Mouse (Mus musculus): Measurements from ENCODE around the gene Specc1. TPM values are rescaled to one million over a fixed set of nuclear protein-coding genes. Genes with fewer than 3 reads are reported as not detected.

Specc1 gene
- polyA plus RNA-seq, 2 experiments: 23.5 to 40.5 TPM

- WGBS (ENCODE audit: insufficient replicate concordance): 72% methylated on average over 9 of the region's 9 CpGs
- Histone ChIP-seq H3K4me3 (ENCODE audit: insufficient read depth in 1 of 2, low read depth in 2 of 2, low read length in 2 of 2) (no peak overlapping the region), H3K36me3 (replicated peaks; ENCODE audit: control insufficient read depth, insufficient read depth, low read depth) (peaks cover 12% of the 10 kb centered on the region), H3K4me2 (ENCODE audit: low read depth) (no peak overlapping the region), H3K9me3 (ENCODE audit: control insufficient read depth, low read length) (no peaks in the 10 kb centered on the region), H3K4me1 (replicated peaks; ENCODE audit: control insufficient read depth in 2 of 2, insufficient read depth in 2 of 2, low read length in 1 of 2) (no peaks in the 10 kb centered on the region), H3K27ac (no peak overlapping the region), H3K9ac (replicated peaks) (no peak overlapping the region), H3K27me3 (ENCODE audit: control insufficient read depth, insufficient read depth, low read length) (no peaks in the 10 kb centered on the region)
- TF ChIP-seq CTCF (IDR thresholded peaks at IDR 0.05; ENCODE audit: low read depth) (no peak), EP300 (IDR thresholded peaks at IDR 0.05; ENCODE audit: low read depth) (no peak)
- DNase-seq (ENCODE audit: low read depth in 3 of 3, low spot score in 3 of 3) (no peak), ATAC-seq (ENCODE audit: insufficient read depth) (no peak)
These were observed 162.0 kb downstream of the Specc1 start for GRCm38 (mm10) chr11:62118561-62118960.

- TF ChIP-seq EP300 (IDR thresholded peaks at IDR 0.05; ENCODE audit: low read depth): no peak
- no peak for TF ChIP-seq CTCF (IDR thresholded peaks at IDR 0.05; ENCODE audit: low read depth)
- no peak for DNase-seq (ENCODE audit: low read depth in 3 of 3, low spot score in 3 of 3)
- ATAC-seq (ENCODE audit: insufficient read depth): no peak
- 75% methylated on average over 3 of the region's 3 CpGs for WGBS (ENCODE audit: insufficient replicate concordance)
- Histone ChIP-seq H3K27ac (no peak overlapping the region), H3K27me3 (ENCODE audit: control insufficient read depth, insufficient read depth, low read length) (no peaks in the 10 kb centered on the region), H3K4me1 (replicated peaks; ENCODE audit: control insufficient read depth in 2 of 2, insufficient read depth in 2 of 2, low read length in 1 of 2) (no peaks in the 10 kb centered on the region), H3K4me3 (ENCODE audit: insufficient read depth in 1 of 2, low read depth in 2 of 2, low read length in 2 of 2) (no peak overlapping the region), H3K4me2 (ENCODE audit: low read depth) (no peak overlapping the region), H3K9me3 (ENCODE audit: control insufficient read depth, low read length) (no peaks in the 10 kb centered on the region), H3K9ac (replicated peaks) (no peak overlapping the region), H3K36me3 (replicated peaks; ENCODE audit: control insufficient read depth, insufficient read depth, low read depth) (peaks cover 12% of the 10 kb centered on the region)
These were observed 163.3 kb downstream of the Specc1 start for GRCm38 (mm10) chr11:62119871-62120270.

GRCm38 (mm10) chr11:62121365-62121764 is 164.8 kb downstream of the Specc1 start:
- ATAC-seq (ENCODE audit: insufficient read depth) (no peak), DNase-seq (ENCODE audit: low read depth in 3 of 3, low spot score in 3 of 3) (no peak)
- no peak overlapping the region for H3K27ac ChIP-seq
- H3K9ac ChIP-seq (replicated peaks): no peak overlapping the region
- WGBS (ENCODE audit: insufficient replicate concordance): 60% methylated on average over 5 of the region's 5 CpGs
- H3K4me3 ChIP-seq (ENCODE audit: insufficient read depth in 1 of 2, low read depth in 2 of 2, low read length in 2 of 2): no peak overlapping the region
- H3K27me3 ChIP-seq (ENCODE audit: control insufficient read depth, insufficient read depth, low read length): no peaks in the 10 kb centered on the region
- TF ChIP-seq CTCF (IDR thresholded peaks at IDR 0.05; ENCODE audit: low read depth) (no peak), EP300 (IDR thresholded peaks at IDR 0.05; ENCODE audit: low read depth) (no peak)
- H3K9me3 ChIP-seq (ENCODE audit: control insufficient read depth, low read length): no peaks in the 10 kb centered on the region
- no peak overlapping the region for H3K4me2 ChIP-seq (ENCODE audit: low read depth)
- no peaks in the 10 kb centered on the region for H3K4me1 ChIP-seq (replicated peaks; ENCODE audit: control insufficient read depth in 2 of 2, insufficient read depth in 2 of 2, low read length in 1 of 2)
- H3K36me3 ChIP-seq (replicated peaks; ENCODE audit: control insufficient read depth, insufficient read depth, low read depth): peaks cover 12% of the 10 kb centered on the region

DNA sequence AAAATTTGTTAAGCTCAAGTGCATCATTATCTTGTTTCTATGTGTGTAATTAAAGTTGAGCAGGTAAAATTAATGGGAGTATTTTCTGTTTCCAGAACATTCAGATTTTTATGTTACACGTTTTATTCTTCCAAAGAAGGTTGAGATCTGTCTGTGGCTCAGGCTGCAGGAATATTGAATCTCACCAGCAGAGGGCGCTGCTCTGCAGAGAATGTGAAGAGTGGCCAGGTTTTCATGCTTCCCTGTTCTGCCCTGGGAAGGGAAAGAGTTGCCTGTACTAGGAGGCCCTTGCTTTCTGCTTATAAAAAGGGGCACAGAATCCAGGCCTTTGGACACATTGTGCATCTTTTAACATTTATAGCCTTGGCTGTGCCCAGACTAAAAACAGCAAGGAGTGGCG is 171.1 kb downstream of the Specc1 start:
- ATAC-seq (ENCODE audit: insufficient read depth): no peak
- no peaks in the 10 kb centered on the region for H3K4me1 ChIP-seq (replicated peaks; ENCODE audit: control insufficient read depth in 2 of 2, insufficient read depth in 2 of 2, low read length in 1 of 2)
- H3K36me3 ChIP-seq (replicated peaks; ENCODE audit: control insufficient read depth, insufficient read depth, low read depth): peaks cover 33% of the 10 kb centered on the region
- no peak overlapping the region for H3K27ac ChIP-seq
- no peak overlapping the region for H3K4me2 ChIP-seq (ENCODE audit: low read depth)
- H3K27me3 ChIP-seq (ENCODE audit: control insufficient read depth, insufficient read depth, low read length): no peaks in the 10 kb centered on the region
- TF ChIP-seq EP300 (IDR thresholded peaks at IDR 0.05; ENCODE audit: low read depth) (no peak), CTCF (IDR thresholded peaks at IDR 0.05; ENCODE audit: low read depth) (peak; percentile 90)
- no peaks in the 10 kb centered on the region for H3K9me3 ChIP-seq (ENCODE audit: control insufficient read depth, low read length)
- H3K4me3 ChIP-seq (ENCODE audit: insufficient read depth in 1 of 2, low read depth in 2 of 2, low read length in 2 of 2): no peak overlapping the region
- WGBS (ENCODE audit: insufficient replicate concordance): 37% methylated on average over 3 of the region's 3 CpGs
- no peak overlapping the region for H3K9ac ChIP-seq (replicated peaks)
- peak; percentile 46 to 58 (median 58) for DNase-seq (ENCODE audit: low read depth in 3 of 3, low spot score in 3 of 3)

- H3K4me1 ChIP-seq (replicated peaks; ENCODE audit: control insufficient read depth in 2 of 2, insufficient read depth in 2 of 2, low read length in 1 of 2): no peaks in the 10 kb centered on the region
- no peak overlapping the region for H3K4me3 ChIP-seq (ENCODE audit: insufficient read depth in 1 of 2, low read depth in 2 of 2, low read length in 2 of 2)
- H3K27ac ChIP-seq: no peak overlapping the region
- no peak for TF ChIP-seq EP300 (IDR thresholded peaks at IDR 0.05; ENCODE audit: low read depth)
- TF ChIP-seq CTCF (IDR thresholded peaks at IDR 0.05; ENCODE audit: low read depth): no peak
- no peak overlapping the region for H3K9ac ChIP-seq (replicated peaks)
- DNase-seq (ENCODE audit: low read depth in 3 of 3, low spot score in 3 of 3) (no peak), ATAC-seq (ENCODE audit: insufficient read depth) (no peak)
- H3K4me2 ChIP-seq (ENCODE audit: low read depth): no peak overlapping the region
- 82% methylated on average over 8 of the region's 8 CpGs for WGBS (ENCODE audit: insufficient replicate concordance)
- peaks cover 36% of the 10 kb centered on the region for H3K36me3 ChIP-seq (replicated peaks; ENCODE audit: control insufficient read depth, insufficient read depth, low read depth)
- H3K27me3 ChIP-seq (ENCODE audit: control insufficient read depth, insufficient read depth, low read length): no peaks in the 10 kb centered on the region
- no peaks in the 10 kb centered on the region for H3K9me3 ChIP-seq (ENCODE audit: control insufficient read depth, low read length)
These were observed 171.6 kb downstream of the Specc1 start for GRCm38 (mm10) chr11:62128197-62128596.
